Mouse (Mus musculus): ENCODE measurements around the gene Aplp2. TPM values are rescaled to one million over a fixed set of nuclear protein-coding genes. Genes with fewer than 3 reads are reported as not detected.
"Not testable (repeated sequence)": the region's sequence is repeated elsewhere in the genome, so short reads cannot be mapped to it uniquely, and the experiment has no call there.

Aplp2 gene
- total and polyA plus RNA-seq, 2 experiments = 195 to 276 TPM

- 53% methylated on average over 8 of the region's 8 CpGs for WGBS
- H3K4me1 ChIP-seq (ENCODE audit: control insufficient read depth, insufficient read depth, low read length) = peaks cover 10% of the 10 kb centered on the region; the same call in 1 of the 2 replicates
- H3K79me2 ChIP-seq (ENCODE audit: control insufficient read depth, insufficient read depth, low read length) = peaks cover 26% of the 10 kb centered on the region
- peaks cover 20% of the 10 kb centered on the region for H3K36me3 ChIP-seq (ENCODE audit: control insufficient read depth, insufficient read depth, low read length)
- no peak overlapping the region for H3K9ac ChIP-seq (ENCODE audit: low read depth, low read length)
- no peaks in the 10 kb centered on the region for H3K27me3 ChIP-seq (ENCODE audit: control insufficient read depth, insufficient read depth, low read length)
- peak; percentile 86 for DNase-seq (ENCODE audit: extremely low read depth, low read depth, low spot score)
- no peak for TF ChIP-seq POLR2A (IDR thresholded peaks at IDR 0.05; ENCODE audit: extremely low read depth, insufficient read depth, low read length)
- no peak for TF ChIP-seq CTCF (IDR thresholded peaks at IDR 0.05; ENCODE audit: low read depth, low read length)
- peak overlapping the region; percentile 39; the same call in 1 of the 2 replicates for H3K27ac ChIP-seq (replicated peaks; ENCODE audit: insufficient read depth, low read depth, low read length)
- H3K4me3 ChIP-seq (ENCODE audit: insufficient read depth, low read depth, low read length) = no peak overlapping the region
These were observed 35.1 kb downstream of the Aplp2 start for GRCm38 (mm10) chr9:31176379-31177130.

GRCm38 (mm10) chr9:31175978-31176377 is 35.6 kb downstream of the Aplp2 start:
- H3K9ac ChIP-seq (ENCODE audit: low read depth, low read length) = no peak overlapping the region
- peaks cover 23% of the 10 kb centered on the region for H3K36me3 ChIP-seq (ENCODE audit: control insufficient read depth, insufficient read depth, low read length)
- H3K79me2 ChIP-seq (ENCODE audit: control insufficient read depth, insufficient read depth, low read length) = peaks cover 22% of the 10 kb centered on the region
- WGBS = 91% methylated on average over 3 of the region's 3 CpGs
- no peak for TF ChIP-seq POLR2A (IDR thresholded peaks at IDR 0.05; ENCODE audit: extremely low read depth, insufficient read depth, low read length)
- no peak for TF ChIP-seq CTCF (IDR thresholded peaks at IDR 0.05; ENCODE audit: low read depth, low read length)
- H3K4me1 ChIP-seq (ENCODE audit: control insufficient read depth, insufficient read depth, low read length) = peaks cover 7% of the 10 kb centered on the region; the same call in 1 of the 2 replicates
- H3K27me3 ChIP-seq (ENCODE audit: control insufficient read depth, insufficient read depth, low read length) = no peaks in the 10 kb centered on the region
- no peak overlapping the region for H3K27ac ChIP-seq (replicated peaks; ENCODE audit: insufficient read depth, low read depth, low read length)
- no peak for DNase-seq (ENCODE audit: extremely low read depth, low read depth, low spot score)
- H3K4me3 ChIP-seq (ENCODE audit: insufficient read depth, low read depth, low read length) = no peak overlapping the region

- no peak for DNase-seq (ENCODE audit: extremely low read depth, low read depth, low spot score)
- H3K79me2 ChIP-seq (ENCODE audit: control insufficient read depth, insufficient read depth, low read length) = peaks cover 18% of the 10 kb centered on the region; the same call in 1 of the 2 replicates
- no peak overlapping the region for H3K9ac ChIP-seq (ENCODE audit: low read depth, low read length)
- TF ChIP-seq POLR2A (IDR thresholded peaks at IDR 0.05; ENCODE audit: extremely low read depth, insufficient read depth, low read length) (no peak), CTCF (IDR thresholded peaks at IDR 0.05; ENCODE audit: low read depth, low read length) (no peak)
- H3K4me1 ChIP-seq (ENCODE audit: control insufficient read depth, insufficient read depth, low read length) = peaks cover 7% of the 10 kb centered on the region; the same call in 1 of the 2 replicates
- no peak overlapping the region for H3K27ac ChIP-seq (replicated peaks; ENCODE audit: insufficient read depth, low read depth, low read length)
- no peak overlapping the region for H3K4me3 ChIP-seq (ENCODE audit: insufficient read depth, low read depth, low read length)
- 87% methylated on average over 6 of the region's 6 CpGs for WGBS
- H3K27me3 ChIP-seq (ENCODE audit: control insufficient read depth, insufficient read depth, low read length) = no peaks in the 10 kb centered on the region
- H3K36me3 ChIP-seq (ENCODE audit: control insufficient read depth, insufficient read depth, low read length) = peaks cover 23% of the 10 kb centered on the region
These were observed 36.3 kb downstream of the Aplp2 start for GRCm38 (mm10) chr9:31175346-31175745.

- H3K27me3 ChIP-seq (ENCODE audit: control insufficient read depth, insufficient read depth, low read length) = no peaks in the 10 kb centered on the region
- H3K9ac ChIP-seq (ENCODE audit: low read depth, low read length) = no peak overlapping the region
- 0 out of 2 replicates have a peak, but pooled peaks cover 2% of the 10 kb centered on the region for H3K79me2 ChIP-seq (ENCODE audit: control insufficient read depth, insufficient read depth, low read length)
- peaks cover 51% of the 10 kb centered on the region for H3K36me3 ChIP-seq (ENCODE audit: control insufficient read depth, insufficient read depth, low read length)
- no peak overlapping the region for H3K4me3 ChIP-seq (ENCODE audit: insufficient read depth, low read depth, low read length)
- WGBS = 91% methylated on average over 22 of the region's 22 CpGs
- TF ChIP-seq CTCF (IDR thresholded peaks at IDR 0.05; ENCODE audit: low read depth, low read length) (no peak), POLR2A (IDR thresholded peaks at IDR 0.05; ENCODE audit: extremely low read depth, insufficient read depth, low read length) (no peak)
- H3K27ac ChIP-seq (replicated peaks; ENCODE audit: insufficient read depth, low read depth, low read length) = no peak overlapping the region
- no peak for DNase-seq (ENCODE audit: extremely low read depth, low read depth, low spot score)
- no peaks in the 10 kb centered on the region for H3K4me1 ChIP-seq (ENCODE audit: control insufficient read depth, insufficient read depth, low read length)
These were observed 43.1 kb downstream of the Aplp2 start for GRCm38 (mm10) chr9:31168356-31169093.

GRCm38 (mm10) chr9:31167305-31167704 is 44.3 kb downstream of the Aplp2 start:
- H3K27ac ChIP-seq (replicated peaks; ENCODE audit: insufficient read depth, low read depth, low read length) = no peak overlapping the region
- DNase-seq (ENCODE audit: extremely low read depth, low read depth, low spot score) = no peak

GRCm38 (mm10) chr9:31165505-31165904 is 46.1 kb downstream of the Aplp2 start:
- H3K4me3 ChIP-seq (ENCODE audit: insufficient read depth, low read depth, low read length); DNase-seq (ENCODE audit: extremely low read depth, low read depth, low spot score); H3K79me2 ChIP-seq (ENCODE audit: control insufficient read depth, insufficient read depth, low read length); H3K27ac ChIP-seq (replicated peaks; ENCODE audit: insufficient read depth, low read depth, low read length); H3K27me3 ChIP-seq (ENCODE audit: control insufficient read depth, insufficient read depth, low read length); H3K9ac ChIP-seq (ENCODE audit: low read depth, low read length); H3K4me1 ChIP-seq (ENCODE audit: control insufficient read depth, insufficient read depth, low read length): not testable (repeated sequence)
- WGBS = 88% methylated on average over 3 of the region's 3 CpGs
- peaks cover 61% of the 10 kb centered on the region for H3K36me3 ChIP-seq (ENCODE audit: control insufficient read depth, insufficient read depth, low read length)

More at GRCm38 (mm10) chr9:31167305-31167704, 44.3 kb downstream of the Aplp2 start:
- TF ChIP-seq POLR2A (IDR thresholded peaks at IDR 0.05; ENCODE audit: extremely low read depth, insufficient read depth, low read length) (no peak), CTCF (IDR thresholded peaks at IDR 0.05; ENCODE audit: low read depth, low read length) (no peak)
- WGBS = 90% methylated on average over 13 of the region's 13 CpGs
- Histone ChIP-seq H3K9ac (ENCODE audit: low read depth, low read length) (no peak overlapping the region), H3K36me3 (ENCODE audit: control insufficient read depth, insufficient read depth, low read length) (peaks cover 52% of the 10 kb centered on the region), H3K4me1 (ENCODE audit: control insufficient read depth, insufficient read depth, low read length) (no peaks in the 10 kb centered on the region), H3K4me3 (ENCODE audit: insufficient read depth, low read depth, low read length) (no peak overlapping the region), H3K79me2 (ENCODE audit: control insufficient read depth, insufficient read depth, low read length) (0 out of 2 replicates have a peak, but pooled peaks cover 2% of the 10 kb centered on the region), H3K27me3 (ENCODE audit: control insufficient read depth, insufficient read depth, low read length) (no peaks in the 10 kb centered on the region)
